Mouse (Mus musculus): ENCODE results near the gene Ccdc50. TPM values are rescaled to one million over a fixed set of nuclear protein-coding genes. Genes with fewer than 3 reads are reported as not detected.

Ccdc50 gene
- polyA plus RNA-seq (2015; fragmentation: Nextera tagmentation; extraction: Ambion mirVana) = 36.0 and 44.3 TPM in 2 replicates

DNA sequence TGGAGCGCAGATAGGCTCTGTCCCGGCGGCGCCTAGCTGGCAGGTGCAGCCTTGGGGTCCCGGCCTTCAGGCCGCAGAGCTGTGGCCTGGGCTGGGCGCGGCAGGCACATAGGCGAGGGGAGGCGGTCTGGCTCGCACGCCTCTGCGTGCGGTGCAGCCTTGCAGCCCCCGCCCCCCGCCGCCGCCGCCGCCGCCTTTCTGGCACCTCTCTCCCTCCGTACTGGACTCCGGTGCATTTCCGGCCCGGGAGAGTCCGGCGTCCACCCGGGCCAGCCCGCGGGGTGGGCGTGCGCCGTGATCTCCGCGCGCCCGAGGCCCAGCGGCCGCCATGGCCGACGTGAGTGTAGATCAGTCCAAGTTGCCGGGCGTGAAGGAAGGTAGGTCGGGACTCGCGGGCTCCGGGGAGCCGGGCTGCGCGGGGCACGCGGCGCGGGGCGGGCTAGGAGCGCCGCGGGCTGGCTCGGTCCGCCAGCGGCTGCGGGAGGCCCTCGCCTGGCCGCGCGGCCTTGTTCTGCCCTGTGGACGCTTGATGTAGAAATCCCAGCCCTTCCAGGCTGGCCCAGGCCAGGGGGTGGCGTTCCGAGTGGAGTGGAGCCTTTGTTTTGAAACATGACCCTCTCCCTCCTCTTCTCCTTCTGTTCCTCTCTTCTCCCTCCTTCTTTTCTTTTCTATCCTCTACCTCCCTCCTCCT, at the start of gene Ccdc50:
TSS of gene Ccdc50 (plus strand) at position 109 of the 691 bp plus-strand sequence.

DNA sequence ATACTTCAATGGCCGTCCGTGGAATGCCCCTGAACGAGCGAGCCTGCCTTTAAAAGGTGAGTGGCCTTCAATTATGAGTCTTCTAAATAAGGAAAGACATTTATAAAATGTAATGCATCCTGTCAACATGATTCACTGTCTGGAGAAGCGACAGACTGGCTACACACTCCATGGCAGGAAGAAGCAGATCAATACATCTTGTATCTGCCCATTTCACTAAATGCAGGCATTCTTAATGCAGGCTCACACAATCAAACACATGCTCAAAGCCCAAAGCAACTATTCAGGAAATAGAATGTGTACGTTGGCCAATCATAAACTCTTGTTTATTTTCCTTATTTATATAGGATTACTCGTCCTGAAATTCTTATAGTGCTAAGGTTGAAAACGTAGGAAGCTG, 18.5 kb upstream of the Ccdc50 start, which contains the start of gene Uts2b:
TSS of gene Uts2b (minus strand) at position 49 of the 400 bp plus-strand sequence.

Other genes with a start within 250 kb of the Ccdc50 start
- gene Ostn, start 81.4 kb upstream of the Ccdc50 start, polyA plus RNA-seq (2015; fragmentation: Nextera tagmentation; extraction: Ambion mirVana) = 0.08 TPM in 1 of 2 replicates, not detected in the other
- 3.1 and 5.9 TPM in 2 replicates for gene Uts2b, start 18.6 kb upstream of the Ccdc50 start, polyA plus RNA-seq (2015; fragmentation: Nextera tagmentation; extraction: Ambion mirVana)

Measured in urinary bladder, postnatal 0 days (tissue).